Mouse (Mus musculus): ENCODE measurements around the gene Edar.

Edar gene

GRCm38 (mm10) chr10:58601946-58602345 lies 73.5 kb downstream of the Edar start:
- no peak for DNase-seq (ENCODE audit: low spot score)

- peak; percentile 14 for DNase-seq (ENCODE audit: low spot score)
These were observed 74.0 kb downstream of the Edar start for GRCm38 (mm10) chr10:58601431-58601901.

- DNase-seq (ENCODE audit: low spot score): no peak
These were observed 74.5 kb downstream of the Edar start for GRCm38 (mm10) chr10:58600983-58601382.

GRCm38 (mm10) chr10:58600151-58600550 lies 75.3 kb downstream of the Edar start:
- DNase-seq (ENCODE audit: low spot score): no peak

- no peak for DNase-seq (ENCODE audit: low spot score)
These were observed 79.6 kb downstream of the Edar start for GRCm38 (mm10) chr10:58595821-58596220.

GRCm38 (mm10) chr10:58595197-58595596 lies 80.3 kb downstream of the Edar start:
- no peak for DNase-seq (ENCODE audit: low spot score)

- DNase-seq (ENCODE audit: low spot score): no peak
These were observed 81.0 kb downstream of the Edar start for GRCm38 (mm10) chr10:58594486-58594885.

GRCm38 (mm10) chr10:58585427-58586223 lies 89.8 kb downstream of the Edar start:
- no peak for DNase-seq (ENCODE audit: low spot score)

- no peak for DNase-seq (ENCODE audit: low spot score)
These were observed 114.9 kb downstream of the Edar start for GRCm38 (mm10) chr10:58560521-58560920.

- no peak for DNase-seq (ENCODE audit: low spot score)
These were observed 115.6 kb downstream of the Edar start for GRCm38 (mm10) chr10:58559901-58560300.

GRCm38 (mm10) chr10:58559098-58559497 lies 116.4 kb downstream of the Edar start:
- no peak for DNase-seq (ENCODE audit: low spot score)

- no peak for DNase-seq (ENCODE audit: low spot score)
These were observed 120.6 kb downstream of the Edar start for GRCm38 (mm10) chr10:58554693-58555387.
